ENCODE assay signal across 9 mouse cellular contexts in the genomic region with DNA sequence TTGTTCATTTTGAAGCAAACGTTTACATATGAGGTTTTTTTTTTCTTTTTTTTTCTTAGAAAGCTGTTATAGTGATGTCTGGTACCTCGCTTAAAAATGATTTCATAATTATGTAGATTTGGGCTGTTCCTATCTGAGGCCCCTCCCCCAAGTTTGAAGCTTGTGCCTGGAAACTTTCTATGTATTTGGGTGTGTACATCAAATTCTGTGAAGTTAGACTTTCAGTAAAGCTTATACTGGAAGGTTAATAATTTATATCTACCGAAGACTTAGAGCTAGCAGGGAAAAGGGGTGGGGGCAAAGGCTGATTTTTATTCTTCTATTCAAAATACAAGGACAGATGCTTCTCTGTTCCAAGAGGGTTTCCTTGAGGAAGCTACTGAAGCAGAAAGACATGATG.
DNase-seq lines count a peak whose midpoint lies in the region; ATAC-seq lines count a peak whose summit lies in the region.
"Had no signal": no experiment of that assay in that cellular context is flagged by ENCODE, and none has a peak within 500 bp of the region (broad histone marks: within the 10 kb centered on the region; RNA-seq: fewer than 3 reads in every experiment).

No protein-coding gene starts in this region.

- peak overlapping the region; percentile 6; the same call in 1 of the 2 replicates for H3K4me3 ChIP-seq in kidney, embryonic 14.5 days (ENCODE audit: low read length)
- H3K4me3 ChIP-seq in embryonic facial prominence, embryonic 11.5 days (ENCODE audit: low read depth, low read length) = peak overlapping the region; percentile 9; the same call in 1 of the 2 replicates
- peak overlapping the region; percentile 46 for H3K4me3 ChIP-seq in hindbrain, embryonic 12.5 days
- H3K4me3 ChIP-seq in midbrain, embryonic 16.5 days (ENCODE audit: low read depth, low read length) = peak overlapping the region; percentile 54

- ATAC-seq in kidney, embryonic 14.5 days (ENCODE audit: low FRiP score, low TSS enrichment) = 0 out of 2 replicates have a peak, but pooled peaks have one; percentile 16
- no peak for ATAC-seq in embryonic facial prominence, embryonic 11.5 days (replicated peaks; ENCODE audit: insufficient number of reproducible peaks, low FRiP score, low TSS enrichment, low read depth)
- ATAC-seq in hindbrain, embryonic 12.5 days (ENCODE audit: low FRiP score) = no peak
- no peak for ATAC-seq in midbrain, embryonic 16.5 days

- DNase-seq in kidney, adult 8-10 months = no peak
- no peak for DNase-seq in embryonic facial prominence, embryonic 11.5 days (ENCODE audit: low spot score)
- no peak for DNase-seq in thymus, adult 18-20 months
- DNase-seq in adrenal gland, adult 18-20 months (ENCODE audit: low spot score in 2 of 2) = no peak
- DNase-seq in right cerebral cortex, adult 2 months (ENCODE audit: low spot score in 2 of 2) = no peak
- DNase-seq: lung, adult 18-20 months had no signal

- H3K9ac ChIP-seq in kidney, embryonic 14.5 days (ENCODE audit: low read depth, low read length) = no peak overlapping the region
- no peak overlapping the region for H3K9ac ChIP-seq in embryonic facial prominence, embryonic 11.5 days (replicated peaks; ENCODE audit: low read length)
- H3K9ac ChIP-seq in hindbrain, embryonic 12.5 days = peak overlapping the region; percentile 88
- H3K9ac ChIP-seq in midbrain, embryonic 16.5 days (ENCODE audit: low read depth, low read length) = peak overlapping the region; percentile 80

- H3K4me1 ChIP-seq in kidney, embryonic 14.5 days (ENCODE audit: control insufficient read depth, insufficient read depth, low read length) = no peaks in the 10 kb centered on the region
- no peaks in the 10 kb centered on the region for H3K4me1 ChIP-seq in embryonic facial prominence, embryonic 11.5 days (ENCODE audit: control insufficient read depth, insufficient read depth, low read length)
- H3K4me1 ChIP-seq in hindbrain, embryonic 12.5 days = 0 out of 2 replicates have a peak, but pooled peaks cover 4% of the 10 kb centered on the region
- peaks cover 10% of the 10 kb centered on the region for H3K4me1 ChIP-seq in midbrain, embryonic 16.5 days (ENCODE audit: control insufficient read depth, insufficient read depth, low read length)

- H3K36me3 ChIP-seq in kidney, embryonic 14.5 days (ENCODE audit: control insufficient read depth, insufficient read depth, low read length) = no peaks in the 10 kb centered on the region
- no peaks in the 10 kb centered on the region for H3K36me3 ChIP-seq in embryonic facial prominence, embryonic 11.5 days (replicated peaks; ENCODE audit: control insufficient read depth, insufficient read depth, low read depth, low read length)
- no peaks in the 10 kb centered on the region; the same call in 1 of the 2 replicates for H3K36me3 ChIP-seq in hindbrain, embryonic 12.5 days
- H3K36me3 ChIP-seq in midbrain, embryonic 16.5 days (ENCODE audit: control insufficient read depth, insufficient read depth, low read length) = no peaks in the 10 kb centered on the region

- H3K9me3 ChIP-seq in kidney, embryonic 14.5 days (ENCODE audit: control insufficient read depth, low read length) = no peaks in the 10 kb centered on the region
- no peaks in the 10 kb centered on the region for H3K9me3 ChIP-seq in embryonic facial prominence, embryonic 11.5 days (replicated peaks; ENCODE audit: control insufficient read depth, low read length)
- H3K9me3 ChIP-seq in hindbrain, embryonic 12.5 days (replicated peaks) = no peaks in the 10 kb centered on the region
- H3K9me3 ChIP-seq in midbrain, embryonic 16.5 days (replicated peaks; ENCODE audit: control insufficient read depth, low read length, poor library complexity, severe bottlenecking) = no peaks in the 10 kb centered on the region

- peak overlapping the region; percentile 21; the same call in 1 of the 2 replicates for H3K4me2 ChIP-seq in kidney, embryonic 14.5 days (replicated peaks; ENCODE audit: low read depth, low read length)
- no peak overlapping the region for H3K4me2 ChIP-seq in embryonic facial prominence, embryonic 11.5 days (ENCODE audit: low read depth, low read length)
- peak overlapping the region; percentile 60 for H3K4me2 ChIP-seq in hindbrain, embryonic 12.5 days (replicated peaks)
- H3K4me2 ChIP-seq in midbrain, embryonic 16.5 days (ENCODE audit: low read length) = peak overlapping the region; percentile 57

- H3K27me3 ChIP-seq in kidney, embryonic 14.5 days (ENCODE audit: control insufficient read depth, insufficient read depth, low read length) = peaks cover 72% of the 10 kb centered on the region
- peaks cover 15% of the 10 kb centered on the region for H3K27me3 ChIP-seq in embryonic facial prominence, embryonic 11.5 days (ENCODE audit: control insufficient read depth, insufficient read depth, low read length)
- no peaks in the 10 kb centered on the region for H3K27me3 ChIP-seq in hindbrain, embryonic 12.5 days
- no peaks in the 10 kb centered on the region for H3K27me3 ChIP-seq in midbrain, embryonic 16.5 days (ENCODE audit: control insufficient read depth, insufficient read depth, low read depth, low read length)

- H3K27ac ChIP-seq in kidney, embryonic 14.5 days (ENCODE audit: low read depth, low read length) = no peak overlapping the region
- H3K27ac ChIP-seq in embryonic facial prominence, embryonic 11.5 days (replicated peaks; ENCODE audit: low read depth, low read length) = no peak overlapping the region
- peak overlapping the region; percentile 97 for H3K27ac ChIP-seq in hindbrain, embryonic 12.5 days
- peak overlapping the region; percentile 86 for H3K27ac ChIP-seq in midbrain, embryonic 16.5 days (ENCODE audit: low read length)

- WGBS in kidney, embryonic 14.5 days = 7% methylated on average over 3 of the region's 3 CpGs
- WGBS in embryonic facial prominence, embryonic 11.5 days = 9% methylated on average over 3 of the region's 3 CpGs
- WGBS in hindbrain, embryonic 12.5 days = 2% methylated on average over 3 of the region's 3 CpGs
- WGBS in midbrain, embryonic 16.5 days = 4% methylated on average over 3 of the region's 3 CpGs

Comparison
In these comparisons a context has a peak if more than half of its experiments do, and no peak if none do; other contexts are left out.
1. H3K27ac ChIP-seq: peak in hindbrain, embryonic 12.5 days (single experiment) and midbrain, embryonic 16.5 days (single experiment); none in kidney, embryonic 14.5 days (single experiment) and embryonic facial prominence, embryonic 11.5 days (single experiment).
2. H3K9ac ChIP-seq: peak in hindbrain, embryonic 12.5 days (single experiment) and midbrain, embryonic 16.5 days (single experiment); none in kidney, embryonic 14.5 days (single experiment) and embryonic facial prominence, embryonic 11.5 days (single experiment).
3. Peak in every context shown above with its lines, with median percentiles within 50 percentile points of each other: H3K4me3 ChIP-seq.